Mouse (Mus musculus) heart, adult 2 months (tissue): Measurements from ENCODE around the gene Tarbp2.

ENCODE experiments used
- CTCF ChIP-seq: fragments of 200-600 bp; IDR thresholded peaks from 2 replicates; pipeline ENCODE4 v1.8.1; 2022; ENCODE audit warnings: antibody characterized with exemption, mild to moderate bottlenecking, moderate library complexity
- EP300 ChIP-seq: fragments of 200-500 bp; IDR thresholded peaks from 2 replicates; pipeline ENCODE4 v1.6.1; 2011; ENCODE audit warnings: low read depth, low read length, control low read depth; ENCODE audit not compliant: insufficient read depth

- TF ChIP-seq CTCF (no peak), EP300 (no peak)
Measured at GRCm38 (mm10) chr15:102500479-102500878, 17.5 kb upstream of the Tarbp2 start.
